Mouse (Mus musculus): ENCODE data around the gene Gm16503.
"Not testable (repeated sequence)": the region's sequence is repeated elsewhere in the genome, so short reads cannot be mapped to it uniquely, and the experiment has no call there.

Gene Gm16503

DNA sequence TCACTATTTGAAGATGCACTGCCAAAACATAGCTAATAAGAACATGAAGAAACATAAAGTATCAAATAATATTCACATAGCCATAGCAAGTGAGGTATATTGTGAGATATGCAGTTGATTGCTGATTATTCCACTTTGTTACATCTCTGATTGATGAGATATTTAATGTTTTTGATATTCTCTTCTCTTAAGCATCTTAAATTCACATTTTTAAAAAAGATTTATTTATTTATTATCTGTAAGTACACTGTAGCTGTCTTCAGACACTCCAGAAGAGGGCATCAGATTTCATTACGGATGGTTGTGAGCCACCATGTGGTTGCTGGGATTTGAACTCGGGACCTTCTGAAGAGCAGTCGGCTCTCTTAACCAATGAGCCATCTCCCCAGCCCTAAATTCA, at the start of gene Gm16503:
TSS of gene Gm16503 (plus strand) at position 301 of the 400 bp plus-strand sequence.
- DNase-seq (ENCODE audit: low spot score in 2 of 2) = not testable (repeated sequence)

DNA sequence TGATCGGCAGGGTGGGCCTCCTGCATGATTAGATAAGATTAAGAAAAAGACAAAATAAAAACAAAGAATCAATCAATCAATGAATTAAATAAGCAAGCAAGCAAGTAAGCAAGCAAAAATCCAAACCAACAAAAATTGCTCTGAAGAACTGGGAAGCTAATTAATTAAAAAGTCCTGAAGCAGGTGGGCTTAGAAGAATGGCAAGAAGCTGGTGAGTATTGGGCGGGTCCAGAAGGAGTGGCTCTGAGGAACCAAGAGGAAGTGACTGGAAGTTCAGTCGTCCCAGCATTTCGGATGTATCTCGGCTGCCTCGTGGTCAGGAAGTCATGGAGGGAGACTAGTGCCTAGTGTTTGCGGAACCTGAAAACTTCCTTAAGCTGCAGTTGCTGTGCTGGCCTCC, 47.9 kb upstream of the Gm16503 start, which contains the start of gene Zfp982:
TSS of gene Zfp982 (plus strand) at position 301 of the 400 bp plus-strand sequence.
- DNase-seq (ENCODE audit: low spot score in 2 of 2) = not testable (repeated sequence)

DNA sequence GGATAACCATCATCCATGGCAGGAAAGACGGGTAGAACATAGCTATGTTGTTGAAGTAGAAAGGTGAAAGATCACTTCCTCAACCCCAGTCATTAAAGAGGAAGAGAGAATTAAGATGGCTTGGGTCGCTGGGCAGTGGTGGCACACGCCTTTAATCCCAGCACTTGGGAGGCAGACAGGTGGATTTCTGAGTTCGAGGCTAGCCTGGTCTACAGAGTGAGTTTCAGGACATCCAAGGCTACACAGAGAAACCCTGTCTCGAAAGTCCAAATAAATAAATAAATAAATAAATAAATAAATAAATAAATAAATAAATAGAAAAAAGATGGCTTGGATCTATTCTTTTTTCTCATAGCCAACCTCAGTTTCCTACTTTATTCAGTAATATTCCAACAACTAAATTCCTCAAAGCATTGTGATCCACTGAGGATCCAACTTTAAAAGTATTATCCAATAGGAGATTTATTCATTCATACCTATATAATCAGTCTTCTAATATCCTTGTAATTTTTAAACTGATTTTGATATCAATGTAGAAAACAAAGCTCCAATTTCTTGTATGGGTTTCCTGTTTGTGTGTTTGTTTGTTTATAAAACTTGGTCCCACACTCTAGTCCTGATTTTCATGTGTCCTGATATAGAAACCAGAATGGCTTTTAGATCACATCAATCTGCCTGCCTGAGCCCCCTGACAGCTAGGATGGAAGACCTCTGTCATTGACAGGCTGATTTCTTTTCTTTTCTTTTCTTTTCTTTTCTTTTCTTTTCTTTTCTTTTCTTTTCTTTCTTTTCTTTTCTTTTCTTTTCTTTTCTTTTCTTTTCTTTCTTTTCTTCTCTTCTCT, 41.0 kb upstream of the Gm16503 start:
- DNase-seq (ENCODE audit: low spot score in 2 of 2) = not testable (repeated sequence)

DNA sequence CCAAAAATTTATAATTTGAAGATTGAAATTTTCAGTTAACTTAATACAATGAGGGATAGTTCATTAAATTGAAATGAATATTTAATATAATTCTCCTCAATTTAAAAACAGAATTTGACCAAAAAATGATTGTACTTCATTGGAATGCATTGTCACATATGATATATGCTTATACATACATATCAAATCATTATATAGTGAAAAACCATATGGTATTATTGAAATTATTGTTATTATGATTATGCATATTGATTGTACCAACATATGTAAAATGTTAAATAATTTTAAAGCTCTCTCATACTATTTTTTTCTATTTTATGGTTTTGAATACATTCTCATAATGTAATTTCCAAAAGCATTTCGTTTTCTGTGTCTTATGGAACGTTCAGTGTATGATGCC, 30.8 kb upstream of the Gm16503 start:
- DNase-seq (ENCODE audit: low spot score in 2 of 2) = no peak

GRCm38 (mm10) chr4:147518981-147519380, 21.0 kb upstream of the Gm16503 start:
- DNase-seq (ENCODE audit: low spot score in 2 of 2) = no peak

DNA sequence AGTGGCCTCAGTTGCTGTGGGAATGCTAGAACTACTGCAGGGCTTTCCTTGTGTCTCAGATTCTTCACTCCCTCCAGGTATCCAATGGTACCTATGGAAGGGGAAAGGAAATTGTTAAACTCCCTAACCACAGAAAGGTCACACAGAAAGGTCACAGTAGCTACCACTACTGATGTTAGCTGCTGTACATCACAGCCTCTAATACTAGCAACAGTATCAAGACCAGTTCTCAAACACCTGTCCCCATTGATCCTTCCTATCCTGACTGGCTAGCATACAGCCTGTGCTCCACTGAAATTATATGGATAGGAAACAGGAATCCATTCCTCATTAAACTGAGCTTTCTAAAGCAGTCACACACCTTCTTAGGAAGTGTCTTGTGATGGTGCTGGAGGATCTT, 19.9 kb upstream of the Gm16503 start:
- no peak for DNase-seq (ENCODE audit: low spot score in 2 of 2)

DNA sequence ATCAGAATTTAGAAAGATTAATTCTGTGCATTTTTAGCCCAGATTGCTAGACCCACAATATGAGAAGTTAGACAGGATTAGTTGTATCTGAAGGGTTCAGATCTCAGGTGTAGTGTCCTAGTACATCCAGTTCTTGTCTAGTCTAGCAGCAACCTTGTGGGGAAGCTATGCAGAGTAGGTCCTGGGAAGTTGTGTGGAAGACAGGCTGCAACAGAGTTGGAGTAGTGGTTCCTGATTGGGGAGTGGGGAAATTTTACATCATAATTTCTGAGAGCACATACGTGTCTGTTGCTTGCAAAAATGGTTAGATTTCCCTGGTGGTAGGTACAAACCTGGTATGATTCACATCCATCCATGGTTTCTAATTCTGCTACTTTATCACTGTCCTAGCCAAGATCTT, 14.9 kb upstream of the Gm16503 start:
- no peak for DNase-seq (ENCODE audit: low spot score in 2 of 2)

GRCm38 (mm10) chr4:147530366-147530765, 9.7 kb upstream of the Gm16503 start:
- DNase-seq (ENCODE audit: low spot score in 2 of 2) = no peak

GRCm38 (mm10) chr4:147535916-147536315, 4.1 kb upstream of the Gm16503 start:
- not testable (repeated sequence) for DNase-seq (ENCODE audit: low spot score in 2 of 2)

DNA sequence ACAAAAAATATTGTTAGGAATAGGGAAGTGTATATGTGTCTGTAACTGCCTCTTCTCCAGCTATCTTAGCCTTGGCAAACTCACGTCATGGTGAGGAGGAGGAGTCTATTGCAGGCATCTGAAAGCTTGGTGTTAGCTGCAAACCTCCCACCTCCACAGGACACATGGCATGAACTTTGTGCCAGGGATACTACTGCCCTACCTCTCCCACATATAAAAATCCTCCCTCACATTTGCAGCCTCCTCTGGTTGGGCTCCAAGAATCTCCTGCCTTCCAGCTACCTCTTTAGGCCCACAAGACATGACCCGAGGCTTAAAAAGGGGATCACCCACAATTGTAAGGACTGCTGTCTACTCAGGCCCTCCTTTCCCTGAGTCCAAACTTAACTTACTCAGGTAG, 2.3 kb upstream of the Gm16503 start:
- no peak for DNase-seq (ENCODE audit: low spot score in 2 of 2)

- no peak for DNase-seq (ENCODE audit: low spot score in 2 of 2)
Measured at GRCm38 (mm10) chr4:147541105-147541504, 1.1 kb downstream of the Gm16503 start.

DNA sequence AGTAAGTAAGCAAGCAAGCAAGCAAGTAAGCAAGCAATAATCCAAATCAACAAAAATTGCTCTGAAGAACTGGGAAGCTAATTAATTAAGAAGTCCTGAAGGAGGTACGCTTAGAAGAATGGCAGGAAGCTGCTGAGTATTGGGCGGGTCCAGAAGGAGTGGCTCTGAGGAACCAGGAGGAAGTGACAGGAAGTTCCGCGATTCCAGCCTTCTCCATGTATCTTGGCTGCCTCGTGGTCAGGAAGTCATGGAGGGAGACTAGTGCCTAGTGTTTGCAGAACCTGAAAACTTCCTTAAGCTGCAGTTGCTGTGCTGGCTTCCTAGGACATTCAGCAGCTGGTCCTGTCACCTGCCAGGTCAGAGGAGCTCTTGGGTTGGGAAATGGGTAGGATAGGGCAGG, 13.1 kb downstream of the Gm16503 start, which contains the start of gene Zfp985:
TSS of gene Zfp985 (plus strand) at position 207 of the 400 bp plus-strand sequence.
- DNase-seq (ENCODE audit: low spot score in 2 of 2) = not testable (repeated sequence)

- DNase-seq (ENCODE audit: low spot score in 2 of 2) = not testable (repeated sequence)
Measured at GRCm38 (mm10) chr4:147554361-147554760, 14.3 kb downstream of the Gm16503 start.

DNA sequence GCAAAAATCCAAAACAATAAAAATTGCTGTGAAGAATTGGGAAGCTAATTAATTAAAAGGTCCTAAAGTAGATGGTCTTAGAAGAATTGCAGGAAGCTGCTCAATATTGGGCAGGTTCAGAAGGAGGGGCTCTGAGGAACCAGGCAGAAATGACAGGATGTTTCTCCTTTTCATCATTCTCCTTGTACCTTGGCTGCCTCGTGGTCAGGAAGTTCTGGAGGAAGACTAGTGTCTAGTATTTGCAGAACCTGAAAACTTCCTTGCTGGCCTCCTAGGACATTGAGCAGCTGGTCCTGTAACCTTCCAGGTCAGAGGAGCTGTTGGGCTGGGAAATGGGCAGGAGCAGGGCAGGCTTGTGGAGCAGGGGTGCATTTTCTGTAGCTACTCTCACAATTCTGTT, 16.9 kb downstream of the Gm16503 start:
- DNase-seq (ENCODE audit: low spot score in 2 of 2) = not testable (repeated sequence)

DNA sequence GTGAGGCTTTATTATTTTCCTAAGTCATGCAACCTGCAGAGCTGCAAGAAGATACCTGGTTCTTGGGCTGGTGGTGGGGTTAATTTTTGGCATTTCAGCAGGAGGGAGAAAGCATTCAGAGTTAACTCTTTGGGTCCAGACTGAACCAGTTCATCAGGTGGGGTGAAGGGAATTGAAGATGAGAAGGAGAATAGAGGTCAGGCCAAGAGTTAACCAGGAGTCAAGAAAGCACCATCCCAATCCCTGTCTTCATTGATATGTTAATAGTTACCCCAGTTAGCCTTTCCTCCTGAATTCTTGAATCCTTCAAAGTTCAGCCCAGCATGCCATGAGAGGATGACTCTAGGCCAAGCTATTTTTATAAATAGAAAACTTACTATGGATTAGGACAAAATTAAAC, 18.0 kb downstream of the Gm16503 start:
- not testable (repeated sequence) for DNase-seq (ENCODE audit: low spot score in 2 of 2)

DNA sequence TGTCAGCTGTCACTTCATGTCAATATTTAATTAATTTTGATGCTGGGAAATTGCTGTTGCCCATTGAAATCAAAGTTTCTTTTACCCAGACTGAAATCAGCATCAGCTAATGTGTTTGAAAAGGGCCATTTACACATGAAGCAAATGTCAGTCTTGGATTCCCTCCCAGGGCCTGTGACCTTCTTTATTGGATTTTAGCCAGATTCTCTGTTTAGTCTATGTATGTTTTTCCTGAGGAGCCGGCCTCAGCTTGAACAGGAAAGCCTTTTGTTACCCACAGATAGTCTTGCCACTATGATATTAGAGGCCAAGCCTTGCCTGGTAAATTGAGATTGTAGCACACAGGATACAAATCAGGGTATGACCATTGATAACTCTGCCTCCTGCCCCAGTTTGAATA, 19.1 kb downstream of the Gm16503 start:
- DNase-seq (ENCODE audit: low spot score in 2 of 2) = not testable (repeated sequence)

DNA sequence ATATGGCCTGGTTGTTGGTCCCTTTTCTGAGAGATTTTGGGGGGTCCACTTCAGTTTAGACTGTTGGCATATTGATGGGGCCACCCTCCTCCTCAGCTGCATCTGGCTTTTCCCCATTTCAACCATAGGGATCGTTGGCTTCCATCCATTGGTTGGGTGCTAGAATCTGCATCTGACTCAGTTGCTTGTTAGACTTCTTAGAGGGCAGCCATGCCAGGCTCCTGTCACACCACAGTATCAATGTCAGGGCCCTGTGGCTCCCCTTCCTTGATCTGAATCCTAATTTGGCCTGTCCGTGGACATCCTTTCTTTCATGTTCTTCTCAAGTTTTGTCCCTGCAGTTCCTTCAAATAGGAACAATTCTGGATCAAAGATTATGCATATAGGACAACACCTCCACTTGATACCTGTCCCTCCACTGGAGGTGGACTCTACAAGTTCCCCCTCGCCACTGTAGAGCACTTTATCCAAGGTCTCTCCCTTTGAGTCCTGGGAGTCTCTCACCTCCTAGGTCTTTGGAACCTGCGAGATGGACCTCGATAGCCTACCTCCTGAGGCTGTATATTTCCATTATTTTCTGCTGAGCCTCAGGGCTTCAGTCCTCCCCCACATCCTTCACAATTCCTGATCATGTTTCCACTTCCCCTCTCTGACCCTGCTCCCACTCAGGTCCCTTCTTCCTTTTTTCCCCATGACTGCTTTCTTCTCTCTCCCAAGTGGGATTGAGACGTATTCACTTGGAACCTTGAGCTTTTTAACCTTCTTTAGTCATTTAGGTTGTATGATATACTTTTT, 25.6 kb downstream of the Gm16503 start:
- DNase-seq (ENCODE audit: low spot score in 2 of 2) = no peak

DNA sequence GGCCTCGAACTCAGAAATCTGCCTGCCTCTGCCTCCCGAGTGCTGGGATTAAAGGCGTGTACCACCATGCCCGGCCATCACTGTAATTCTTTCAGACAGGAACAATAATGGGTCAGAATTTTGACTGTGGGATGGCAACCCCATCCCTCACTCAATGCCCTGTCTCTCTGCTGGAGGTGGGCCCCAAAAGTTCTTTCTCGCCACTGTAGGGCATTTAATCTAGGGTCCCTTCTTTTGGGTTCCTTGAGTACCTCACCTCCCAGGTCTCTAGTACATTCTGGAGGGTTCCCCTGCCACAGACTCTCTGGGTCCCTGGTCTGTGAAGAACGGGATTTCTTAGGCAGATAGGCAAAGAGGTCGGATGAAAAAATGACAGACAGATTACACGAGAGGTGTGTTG, 31.1 kb downstream of the Gm16503 start:
- DNase-seq (ENCODE audit: low spot score in 2 of 2) = not testable (repeated sequence)

GRCm38 (mm10) chr4:147579371-147579770, 39.4 kb downstream of the Gm16503 start:
- DNase-seq (ENCODE audit: low spot score in 2 of 2) = not testable (repeated sequence)

- no peak for DNase-seq (ENCODE audit: low spot score in 2 of 2)
Measured at GRCm38 (mm10) chr4:147586511-147587473, 46.8 kb downstream of the Gm16503 start.
